Mouse (Mus musculus) heart, postnatal 0 days (tissue): ENCODE data around the gene Efcab11. TPM values are rescaled to one million over a fixed set of nuclear protein-coding genes. Genes with fewer than 3 reads are reported as not detected.

Experiments used
- ATAC-seq: fragments of 200-750 bp; cut with Nextera tagmentation; 2 replicates; pipeline ENCODE4 v1.8.0; 2017; ENCODE audit warnings: low read depth, moderate number of reproducible peaks, moderate library complexity; ENCODE audit not compliant: insufficient read depth
- DNase-seq: peaks from one replicate; pipeline ENCODE4 v3.0.0-alpha.2; 2016; ENCODE audit warnings: low spot score
- H3K27ac ChIP-seq: fragments of 300-500 bp; sonication (generic); 2 replicates; pipeline ENCODE4 v1.5.1; 2014; ENCODE audit warnings: low read depth, mild to moderate bottlenecking
- H3K27me3 ChIP-seq: fragments of 300-500 bp; sonication (generic); 2 replicates; pipeline ENCODE4 v1.6.1; 2014; ENCODE audit warnings: low read length, mixed read lengths; ENCODE audit not compliant: control insufficient read depth, insufficient read depth
- H3K36me3 ChIP-seq: fragments of 300-500 bp; sonication (generic); replicated peaks from 2 replicates; pipeline ENCODE4 v1.6.1; 2014; ENCODE audit warnings: low read length, mixed read lengths; ENCODE audit not compliant: control insufficient read depth, insufficient read depth
- H3K4me1 ChIP-seq: fragments of 300-500 bp; sonication (generic); 2 replicates; pipeline ENCODE4 v1.6.1; 2014; ENCODE audit warnings: antibody characterized with exemption; ENCODE audit not compliant: control insufficient read depth, insufficient read depth
- H3K4me2 ChIP-seq: fragments of 300-500 bp; sonication (generic); 2 replicates; pipeline ENCODE4 v1.6.1; 2014; ENCODE audit warnings: low read depth, mild to moderate bottlenecking, low read length, moderate library complexity
- H3K4me3 ChIP-seq: fragments of 300-500 bp; sonication (generic); 2 replicates; pipeline ENCODE4 v1.5.1; 2014; ENCODE audit warnings: low read depth, low read length
- H3K9ac ChIP-seq: fragments of 300-500 bp; sonication (generic); replicated peaks from 2 replicates; pipeline ENCODE4 v1.6.1; 2014; ENCODE audit warnings: low read depth, low read length, mixed read lengths
- H3K9me3 ChIP-seq: fragments of 300-500 bp; sonication (generic); replicated peaks from 2 replicates; pipeline ENCODE4 v1.6.1; 2016; ENCODE audit warnings: low read length; ENCODE audit not compliant: control insufficient read depth
- CTCF ChIP-seq: IDR thresholded peaks from 2 replicates; pipeline ENCODE4 v1.5.1; 2016; ENCODE audit warnings: antibody characterized with exemption, control low read depth, low read depth
- EP300 ChIP-seq: IDR thresholded peaks from 2 replicates; pipeline ENCODE4 v1.6.1; 2016; ENCODE audit warnings: antibody characterized with exemption, low read depth
- WGBS: fragments of 180-500 bp; shearing (Covaris S2); extraction: QIAGEN DNeasy Blood & Tissue Kit; methylation state at CpG from one replicate; pipeline ENCODE4 v1.1.7; 2014; 5-methylcytosine and 5-hydroxymethylcytosine counted together
- polyA plus RNA-seq: library from polyadenylated mRNA; unstranded; fragments of >200 nt; fragmentation: Nextera tagmentation; extraction: Ambion mirVana; gene quantifications from 2 replicates; pipeline ENCODE4 v1.2.1, GENCODE M21; 2015
- total RNA-seq: library from RNA; depleted of rRNA; stranded (reverse); fragments of >200 nt; gene quantifications from 2 replicates; pipeline ENCODE4 v1.2.3, GENCODE M21; 2014; ENCODE audit warnings: low replicate concordance

Efcab11 gene
- total and polyA plus RNA-seq, 2 experiments from 2014 or later = 2.2 to 4.0 TPM

GRCm38 (mm10) chr12:99897846-99898245, 13.6 kb upstream of the Efcab11 start:
- Histone ChIP-seq H3K4me2 (no peak overlapping the region), H3K36me3 (peaks cover 50% of the 10 kb centered on the region), H3K27me3 (no peaks in the 10 kb centered on the region), H3K4me3 (no peak overlapping the region), H3K9ac (no peak overlapping the region), H3K9me3 (no peaks in the 10 kb centered on the region), H3K4me1 (peaks cover 1% of the 10 kb centered on the region), H3K27ac (no peak overlapping the region)
- DNase-seq = no peak
- WGBS = 83% methylated on average over 4 of the region's 4 CpGs
- no peak for ATAC-seq
- TF ChIP-seq CTCF (no peak), EP300 (no peak)

- Histone ChIP-seq H3K27me3 (no peaks in the 10 kb centered on the region), H3K4me2 (peak overlapping the region; percentile 91), H3K27ac (no peak overlapping the region), H3K9ac (peak overlapping the region; percentile 70), H3K4me1 (peaks cover 11% of the 10 kb centered on the region), H3K4me3 (peak overlapping the region; percentile 73), H3K9me3 (no peaks in the 10 kb centered on the region), H3K36me3 (no peaks in the 10 kb centered on the region)
- DNase-seq (no peak), ATAC-seq (no peak)
- 59% methylated on average over 8 of the region's 8 CpGs for WGBS
- TF ChIP-seq CTCF (no peak), EP300 (no peak)
Measured at GRCm38 (mm10) chr12:99885282-99885901, 1.2 kb upstream of the Efcab11 start.

- Histone ChIP-seq H3K9me3 (no peaks in the 10 kb centered on the region), H3K9ac (peak overlapping the region; percentile 70), H3K4me1 (peaks cover 11% of the 10 kb centered on the region), H3K4me3 (peak overlapping the region; percentile 73), H3K4me2 (peak overlapping the region; percentile 91), H3K27me3 (no peaks in the 10 kb centered on the region), H3K27ac (peak overlapping the region; percentile 70), H3K36me3 (no peaks in the 10 kb centered on the region)
- ATAC-seq (peak; percentile 10), DNase-seq (no peak)
- TF ChIP-seq CTCF (no peak), EP300 (no peak)
- 0% methylated on average over 11 of the region's 11 CpGs for WGBS
Measured at GRCm38 (mm10) chr12:99883713-99884105, 530 bp downstream of the Efcab11 start.

- H3K9ac ChIP-seq = peak overlapping the region; percentile 70; the same call in 1 of the 2 replicates
- TF ChIP-seq EP300 = no peak
- no peak for TF ChIP-seq CTCF
- H3K4me1 ChIP-seq = peaks cover 11% of the 10 kb centered on the region
- ATAC-seq (peak; percentile 93), DNase-seq (peak; percentile 94)
- H3K9me3 ChIP-seq = no peaks in the 10 kb centered on the region
- H3K4me2 ChIP-seq = peak overlapping the region; percentile 91
- under 1% methylated on average over 38 of the region's 38 CpGs for WGBS
- peak overlapping the region; percentile 73 for H3K4me3 ChIP-seq
- H3K27ac ChIP-seq = peak overlapping the region; percentile 70; the same call in 1 of the 2 replicates
- H3K27me3 ChIP-seq = no peaks in the 10 kb centered on the region
- H3K36me3 ChIP-seq = no peaks in the 10 kb centered on the region
Measured at GRCm38 (mm10) chr12:99883000-99883712, 1.1 kb downstream of the Efcab11 start.

GRCm38 (mm10) chr12:99874609-99875008, 9.6 kb downstream of the Efcab11 start:
- TF ChIP-seq CTCF = no peak
- H3K9ac ChIP-seq = no peak overlapping the region
- no peak overlapping the region for H3K4me3 ChIP-seq
- no peak overlapping the region for H3K4me2 ChIP-seq
- H3K36me3 ChIP-seq = no peaks in the 10 kb centered on the region
- H3K27me3 ChIP-seq = no peaks in the 10 kb centered on the region
- no peaks in the 10 kb centered on the region for H3K4me1 ChIP-seq
- ATAC-seq = no peak
- H3K27ac ChIP-seq = no peak overlapping the region
- WGBS = 80% methylated on average over 6 of the region's 6 CpGs
- no peaks in the 10 kb centered on the region for H3K9me3 ChIP-seq
- no peak for DNase-seq
